Mouse (Mus musculus): ENCODE results near the gene Timm10. TPM values are rescaled to one million over a fixed set of nuclear protein-coding genes. Genes with fewer than 3 reads are reported as not detected.

Timm10 gene
- total RNA-seq, 2 experiments from 2014 or later: 18.6 to 19.8 TPM

- ATAC-seq (ENCODE audit: poor library complexity, severe bottlenecking): no peak
Observed at GRCm38 (mm10) chr2:84851130-84852040, 24.6 kb downstream of the Timm10 start.

DNA sequence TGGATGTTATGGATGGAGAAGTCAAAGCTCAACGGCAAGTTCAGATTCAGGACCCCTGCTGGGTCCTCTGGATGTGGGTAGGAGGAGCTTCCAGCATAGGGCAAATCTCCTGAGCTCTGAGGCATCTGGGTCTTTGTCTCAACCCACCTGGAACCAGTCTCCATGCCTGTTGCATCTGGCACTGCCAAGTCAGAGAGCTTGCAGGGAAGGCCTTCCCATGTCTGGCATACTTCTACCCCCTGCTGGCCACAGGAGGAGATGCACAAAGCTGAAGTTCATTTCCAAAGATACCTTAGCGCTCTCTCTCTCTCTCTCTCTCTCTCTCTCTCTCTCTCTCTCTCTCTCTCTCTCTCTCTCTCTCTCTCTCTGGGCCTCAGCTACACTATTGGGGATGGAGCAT is 28.9 kb downstream of the Timm10 start:
- ATAC-seq (ENCODE audit: poor library complexity, severe bottlenecking): peak; percentile 87

DNA sequence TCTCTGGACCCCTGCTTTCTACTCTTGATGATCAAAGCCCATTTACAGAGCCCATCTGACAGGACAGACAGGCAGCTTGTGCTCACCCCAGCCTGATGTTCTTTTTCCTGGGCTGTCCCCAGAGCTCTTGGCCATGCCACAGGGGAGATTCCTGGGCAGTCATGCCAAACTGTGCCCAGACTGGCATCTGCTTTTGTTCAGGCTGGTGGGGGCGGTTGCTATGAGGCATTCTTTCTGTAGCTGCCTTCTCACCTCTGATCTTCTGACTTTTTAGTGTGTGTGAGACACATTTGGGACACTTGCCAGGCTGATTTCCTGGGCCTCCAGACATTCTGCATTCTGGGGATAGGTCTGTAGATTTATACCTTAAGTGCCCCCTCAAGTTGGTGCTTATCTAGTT is 31.8 kb downstream of the Timm10 start:
- ATAC-seq (ENCODE audit: poor library complexity, severe bottlenecking): no peak

GRCm38 (mm10) chr2:84859991-84860780 is 33.4 kb downstream of the Timm10 start:
- no peak for ATAC-seq (ENCODE audit: poor library complexity, severe bottlenecking)

GRCm38 (mm10) chr2:84861430-84861829 is 34.6 kb downstream of the Timm10 start:
- ATAC-seq (ENCODE audit: poor library complexity, severe bottlenecking): no peak

- ATAC-seq (ENCODE audit: poor library complexity, severe bottlenecking): peak; percentile 70
Observed at GRCm38 (mm10) chr2:84862231-84862630, 35.4 kb downstream of the Timm10 start.

- ATAC-seq (ENCODE audit: poor library complexity, severe bottlenecking): 0 out of 2 replicates have a peak, but pooled peaks have one; percentile 22
Observed at GRCm38 (mm10) chr2:84865616-84866571, 39.1 kb downstream of the Timm10 start.

GRCm38 (mm10) chr2:84868521-84868943 is 41.7 kb downstream of the Timm10 start:
- ATAC-seq (ENCODE audit: poor library complexity, severe bottlenecking): peak; percentile 65

DNA sequence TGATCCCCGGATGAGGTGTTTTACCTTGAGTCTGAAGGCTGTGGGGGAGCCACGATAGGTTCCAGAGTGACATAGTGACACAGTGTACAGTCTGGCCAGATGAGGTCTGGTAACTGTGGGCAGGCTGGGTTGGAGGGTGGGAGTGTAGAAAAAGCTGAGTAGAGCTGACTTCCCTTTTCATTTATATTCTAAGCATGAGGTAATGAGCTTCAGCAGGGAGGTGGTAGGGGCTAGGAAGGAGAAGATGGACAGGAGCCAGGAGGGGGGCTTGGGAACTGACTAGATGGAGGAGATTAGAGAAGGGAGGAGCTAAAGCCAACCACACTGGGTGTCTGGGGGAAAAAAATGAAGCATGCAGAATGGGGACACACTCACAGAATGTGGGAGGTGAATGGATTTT is 42.2 kb downstream of the Timm10 start:
- peak; percentile 10; the same call in 1 of the 2 replicates for ATAC-seq (ENCODE audit: poor library complexity, severe bottlenecking)

- ATAC-seq (ENCODE audit: poor library complexity, severe bottlenecking): peak; percentile 35
Observed at GRCm38 (mm10) chr2:84870623-84871160, 43.9 kb downstream of the Timm10 start.

- peak; percentile 29 for ATAC-seq (ENCODE audit: poor library complexity, severe bottlenecking)
Observed at GRCm38 (mm10) chr2:84872105-84872716, 45.4 kb downstream of the Timm10 start.

DNA sequence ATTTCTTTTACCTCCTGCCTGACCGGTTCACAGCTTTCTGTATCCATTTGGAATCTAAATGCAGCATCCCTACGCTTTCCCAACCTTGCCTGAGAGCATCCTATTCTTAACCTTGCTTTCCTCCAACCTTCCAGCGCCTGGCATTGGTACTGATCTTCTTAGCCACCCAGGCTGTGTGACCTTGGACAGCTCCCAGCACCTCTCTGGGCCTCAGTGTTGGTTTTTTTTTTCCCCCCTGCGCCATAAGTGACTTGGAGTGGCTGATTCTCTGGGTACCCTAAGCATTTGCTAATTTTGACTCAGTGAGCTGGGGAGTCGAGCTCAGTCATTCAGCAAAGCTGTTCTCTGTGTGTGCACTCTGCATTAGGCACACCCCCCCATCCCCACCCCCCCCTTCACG is 49.0 kb downstream of the Timm10 start:
- ATAC-seq (ENCODE audit: poor library complexity, severe bottlenecking): no peak

Other genes with a start within 250 kb of the Timm10 start
- gene Ctnnd1, start 176.2 kb upstream of the Timm10 start, total RNA-seq (2015): 14.9 and 20.9 TPM in 2 replicates
- gene Ctnnd1, start 176.2 kb upstream of the Timm10 start, total RNA-seq (2017): 14.8 and 17.8 TPM in 2 replicates
- 0.07 TPM in 1 of 2 replicates, not detected in the other for gene Btbd18, start 167.9 kb upstream of the Timm10 start, total RNA-seq (2015)
- gene Btbd18, start 167.9 kb upstream of the Timm10 start, total RNA-seq (2017): not detected in 2 replicates
- 126 and 155 TPM in 2 replicates for gene Selenoh, start 156.2 kb upstream of the Timm10 start, total RNA-seq (2015)
- 76.2 and 102 TPM in 2 replicates for gene Selenoh, start 156.2 kb upstream of the Timm10 start, total RNA-seq (2017)
- not detected in 2 replicates for gene Gm28635, start 149.0 kb upstream of the Timm10 start, total RNA-seq (2015)
- gene Gm28635, start 149.0 kb upstream of the Timm10 start, total RNA-seq (2017): not detected in 2 replicates
- 22.4 and 24.5 TPM in 2 replicates for gene Med19, start 148.6 kb upstream of the Timm10 start, total RNA-seq (2015)
- gene Med19, start 148.6 kb upstream of the Timm10 start, total RNA-seq (2017): 16.1 and 20.2 TPM in 2 replicates
- gene Tmx2, start 147.9 kb upstream of the Timm10 start, total RNA-seq (2015): 42.4 and 49.0 TPM in 2 replicates
- 29.4 and 38.5 TPM in 2 replicates for gene Tmx2, start 147.9 kb upstream of the Timm10 start, total RNA-seq (2017)
- 39.8 and 42.7 TPM in 2 replicates for gene Zdhhc5, start 111.8 kb upstream of the Timm10 start, total RNA-seq (2015)
- gene Zdhhc5, start 111.8 kb upstream of the Timm10 start, total RNA-seq (2017): 32.6 and 37.9 TPM in 2 replicates
- 33.1 and 34.5 TPM in 2 replicates for gene Clp1, start 99.6 kb upstream of the Timm10 start, total RNA-seq (2015)
- gene Clp1, start 99.6 kb upstream of the Timm10 start, total RNA-seq (2017): 33.1 and 36.2 TPM in 2 replicates
- 0.16 and 0.82 TPM in 2 replicates for gene Ypel4, start 92.9 kb upstream of the Timm10 start, total RNA-seq (2015)
- 0.40 and 0.69 TPM in 2 replicates for gene Ypel4, start 92.9 kb upstream of the Timm10 start, total RNA-seq (2017)
- not detected in 2 replicates for gene Gm19426, start 83.3 kb upstream of the Timm10 start, total RNA-seq (2015)
- gene Gm19426, start 83.3 kb upstream of the Timm10 start, total RNA-seq (2017): not detected in 2 replicates
- 1.5 and 2.1 TPM in 2 replicates for gene Serping1, start 51.6 kb upstream of the Timm10 start, total RNA-seq (2015)
- 0.94 and 2.2 TPM in 2 replicates for gene Serping1, start 51.6 kb upstream of the Timm10 start, total RNA-seq (2017)
- gene Ube2l6, start 28.2 kb upstream of the Timm10 start, total RNA-seq (2015): 23.7 and 27.7 TPM in 2 replicates
- gene Ube2l6, start 28.2 kb upstream of the Timm10 start, total RNA-seq (2017): 25.2 and 31.5 TPM in 2 replicates
- gene Smtnl1, start 4.3 kb upstream of the Timm10 start, total RNA-seq (2015): not detected in 2 replicates
- gene Smtnl1, start 4.3 kb upstream of the Timm10 start, total RNA-seq (2017): not detected in 2 replicates
- gene Slc43a1, start 11.9 kb downstream of the Timm10 start, total RNA-seq (2015): 3.7 and 5.2 TPM in 2 replicates
- gene Slc43a1, start 11.9 kb downstream of the Timm10 start, total RNA-seq (2017): 1.6 and 3.1 TPM in 2 replicates
- gene Rtn4rl2, start 59.7 kb downstream of the Timm10 start, total RNA-seq (2015): not detected in 2 replicates
- gene Rtn4rl2, start 59.7 kb downstream of the Timm10 start, total RNA-seq (2017): not detected in 2 replicates
- gene Slc43a3, start 109.6 kb downstream of the Timm10 start, total RNA-seq (2015): 51.4 and 53.0 TPM in 2 replicates
- gene Slc43a3, start 109.6 kb downstream of the Timm10 start, total RNA-seq (2017): 41.9 and 45.2 TPM in 2 replicates
- 48.6 and 96.7 TPM in 2 replicates for gene Prg2, start 153.5 kb downstream of the Timm10 start, total RNA-seq (2015)
- gene Prg2, start 153.5 kb downstream of the Timm10 start, total RNA-seq (2017): 238 and 301 TPM in 2 replicates
- gene Prg3, start 161.2 kb downstream of the Timm10 start, total RNA-seq (2015): 6.2 and 11.0 TPM in 2 replicates
- gene Prg3, start 161.2 kb downstream of the Timm10 start, total RNA-seq (2017): 14.2 and 18.4 TPM in 2 replicates
- 66.9 and 83.2 TPM in 2 replicates for gene Ssrp1, start 210.2 kb downstream of the Timm10 start, total RNA-seq (2015)
- gene Ssrp1, start 210.2 kb downstream of the Timm10 start, total RNA-seq (2017): 222 and 227 TPM in 2 replicates
- gene P2rx3, start 210.5 kb downstream of the Timm10 start, total RNA-seq (2015): 0.11 and 0.16 TPM in 2 replicates
- not detected in 2 replicates for gene P2rx3, start 210.5 kb downstream of the Timm10 start, total RNA-seq (2017)
- 1.5 and 1.9 TPM in 2 replicates for gene Tnks1bp1, start 221.0 kb downstream of the Timm10 start, total RNA-seq (2015)
- 4.8 and 5.6 TPM in 2 replicates for gene Tnks1bp1, start 221.0 kb downstream of the Timm10 start, total RNA-seq (2017)